Mouse (Mus musculus) heart, embryonic 13.5 days (tissue): ENCODE results near the gene Olfr860. TPM values are rescaled to one million over a fixed set of nuclear protein-coding genes. Genes with fewer than 3 reads are reported as not detected.
"Not testable (repeated sequence)": the region's sequence is repeated elsewhere in the genome, so short reads cannot be mapped to it uniquely, and the experiment has no call there.

Source experiments
- ATAC-seq: fragments of 200-750 bp; cut with Nextera tagmentation; 2 replicates; pipeline ENCODE4 v1.8.0; 2017; ENCODE audit warnings: moderate TSS enrichment; ENCODE audit not compliant: insufficient number of reproducible peaks, low FRiP score, low TSS enrichment; ENCODE audit errors: extremely low read depth
- H3K27ac ChIP-seq: fragments of 300-500 bp; sonication (generic); replicated peaks from 2 replicates; pipeline ENCODE4 v1.5.1; 2015; ENCODE audit warnings: moderate library complexity, mild to moderate bottlenecking, inconsistent platforms
- H3K27me3 ChIP-seq: fragments of 300-500 bp; sonication (generic); replicated peaks from 2 replicates; pipeline ENCODE4 v1.6.1; 2015; ENCODE audit warnings: mild to moderate bottlenecking, inconsistent platforms
- H3K36me3 ChIP-seq: fragments of 300-500 bp; sonication (generic); 2 replicates; pipeline ENCODE4 v1.6.1; 2015; ENCODE audit warnings: mild to moderate bottlenecking, inconsistent platforms
- H3K4me1 ChIP-seq: fragments of 300-500 bp; sonication (generic); 2 replicates; pipeline ENCODE4 v1.6.1; 2015; ENCODE audit warnings: inconsistent platforms
- H3K4me2 ChIP-seq: fragments of 300-500 bp; sonication (generic); 2 replicates; pipeline ENCODE4 v1.6.1; 2015; ENCODE audit warnings: inconsistent platforms, mild to moderate bottlenecking, moderate library complexity
- H3K4me3 ChIP-seq: fragments of 300-500 bp; sonication (generic); 2 replicates; pipeline ENCODE4 v1.5.1; 2015; ENCODE audit warnings: moderate library complexity, mild to moderate bottlenecking, inconsistent platforms
- H3K9ac ChIP-seq: fragments of 300-500 bp; sonication (generic); 2 replicates; pipeline ENCODE4 v1.6.1; 2015; ENCODE audit warnings: inconsistent platforms, mild to moderate bottlenecking, moderate library complexity
- H3K9me3 ChIP-seq: fragments of 300-500 bp; sonication (generic); 2 replicates; pipeline ENCODE4 v1.6.1; 2016; ENCODE audit warnings: inconsistent platforms
- WGBS: fragments of 180-500 bp; shearing (Covaris S2); methylation state at CpG from one replicate; pipeline ENCODE4 v1.1.7; 2015; ENCODE audit warnings: mixed read lengths; 5-methylcytosine and 5-hydroxymethylcytosine counted together
- polyA plus RNA-seq: library from polyadenylated mRNA; unstranded; fragments of >200 nt; fragmentation: Nextera tagmentation; extraction: Ambion mirVana; gene quantifications from 2 replicates; pipeline ENCODE4 v1.2.1, GENCODE M21; 2015

The Olfr860 gene
- polyA plus RNA-seq, result not detected in 2 replicates

GRCm38 (mm10) chr9:19849647-19850046 lies at the start of gene Olfr860:
TSS of gene Olfr860 (minus strand) at chr9:19849747.
- Histone ChIP-seq H3K4me2 (no peak within 1 kb of the TSS), H3K27me3 (no peaks in the 10 kb centered on the region), H3K9me3 (0 out of 2 replicates have a peak, but pooled peaks cover 2% of the 10 kb centered on the region), H3K27ac (no peak within 1 kb of the TSS), H3K36me3 (no peaks in the 10 kb centered on the region), H3K4me3 (no peak within 1 kb of the TSS), H3K9ac (no peak within 1 kb of the TSS), H3K4me1 (no peaks in the 10 kb centered on the region)
- 54% methylated on average over 1 of the region's 1 CpGs for WGBS
- no peak for ATAC-seq

- H3K4me1 ChIP-seq, result no peaks in the 10 kb centered on the region
- H3K9ac ChIP-seq, result no peak within 1 kb of the TSS
- no peaks in the 10 kb centered on the region for H3K36me3 ChIP-seq
- no peaks in the 10 kb centered on the region for H3K27me3 ChIP-seq
- peaks cover 22% of the 10 kb centered on the region; the same call in 1 of the 2 replicates for H3K9me3 ChIP-seq
- no peak for ATAC-seq
- H3K27ac ChIP-seq, result no peak within 1 kb of the TSS
- H3K4me3 ChIP-seq, result no peak within 1 kb of the TSS
- no peak within 1 kb of the TSS for H3K4me2 ChIP-seq
Measured at GRCm38 (mm10) chr9:19887904-19888303, 38.4 kb upstream of the Olfr860 start, which contains the start of gene Olfr862. TSS of gene Olfr862 (minus strand) at chr9:19888004.

DNA sequence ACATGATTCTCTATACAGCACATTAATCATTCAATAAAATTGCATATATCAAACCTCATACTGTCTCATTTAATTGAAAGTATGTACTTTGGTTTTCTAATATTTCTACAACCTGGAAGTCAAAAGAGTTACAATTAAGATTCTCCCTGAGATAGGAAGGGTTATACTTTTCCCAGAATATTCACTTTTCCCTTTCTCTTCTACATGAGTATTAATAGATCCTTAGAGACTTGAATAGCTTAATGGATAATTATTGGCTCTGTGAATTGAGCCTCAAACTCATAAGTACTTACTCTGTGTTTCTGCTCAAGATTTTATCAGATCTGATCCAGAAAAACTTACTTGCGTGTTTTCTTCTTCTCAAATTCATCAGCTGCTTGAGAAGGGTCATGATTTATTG lies 44.9 kb downstream of the Olfr860 start, which contains the start of gene Olfr859:
Gene Olfr859 (plus strand): TSS at position 301 of the 400 bp plus-strand sequence.
- H3K27me3 ChIP-seq, H3K27ac ChIP-seq, H3K4me2 ChIP-seq, H3K9me3 ChIP-seq, H3K4me1 ChIP-seq, H3K4me3 ChIP-seq, ATAC-seq, H3K9ac ChIP-seq, H3K36me3 ChIP-seq: not testable (repeated sequence)
- WGBS, result 70% methylated on average over 1 of the region's 1 CpGs

DNA sequence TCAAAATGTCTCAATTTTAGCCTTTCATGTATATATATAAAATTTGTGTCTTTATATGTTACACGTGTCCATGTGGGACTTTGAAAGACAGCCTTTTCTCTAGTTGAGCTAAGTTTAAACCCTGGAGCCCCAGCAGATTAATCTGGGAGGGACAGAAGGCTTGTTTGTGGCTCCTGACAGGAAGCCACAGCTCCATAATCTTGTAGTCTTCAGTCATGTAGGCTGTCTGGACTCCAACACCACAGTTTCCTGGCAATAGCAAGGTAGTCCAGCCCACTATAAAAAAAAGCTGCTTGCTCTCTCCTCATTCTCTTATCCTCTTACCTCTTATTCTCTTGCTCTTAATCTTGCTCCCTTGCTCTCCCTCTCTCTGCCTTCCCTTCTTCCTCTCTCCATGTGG lies 46.5 kb downstream of the Olfr860 start:
- H3K27ac ChIP-seq, result no peak overlapping the region
- no peaks in the 10 kb centered on the region for H3K4me1 ChIP-seq
- 67% methylated on average over 1 of the region's 1 CpGs for WGBS

More for the DNA sequence above, 46.5 kb downstream of the Olfr860 start:
- H3K9me3 ChIP-seq, result 0 out of 2 replicates have a peak, but pooled peaks cover 3% of the 10 kb centered on the region
- ATAC-seq, result no peak
- H3K4me3 ChIP-seq, result no peak overlapping the region
- no peaks in the 10 kb centered on the region for H3K27me3 ChIP-seq
- H3K4me2 ChIP-seq, result no peak overlapping the region
- no peaks in the 10 kb centered on the region for H3K36me3 ChIP-seq
- H3K9ac ChIP-seq, result no peak overlapping the region

Other genes starting within 250 kb of the Olfr860 start
- 17.9 and 18.8 TPM in 2 replicates for gene Zfp317, start 227.6 kb downstream of the Olfr860 start, polyA plus RNA-seq
- not detected in 2 replicates for gene Olfr857, start 140.3 kb downstream of the Olfr860 start, polyA plus RNA-seq
- gene Olfr58, start 69.5 kb downstream of the Olfr860 start, polyA plus RNA-seq, result not detected in 2 replicates
- gene Olfr859, start 44.8 kb downstream of the Olfr860 start, polyA plus RNA-seq, result not detected in 2 replicates
- gene Olfr862, start 38.3 kb upstream of the Olfr860 start, polyA plus RNA-seq, result not detected in 2 replicates
- 0.17 and 0.18 TPM in 2 replicates for gene Olfr77, start 67.1 kb upstream of the Olfr860 start, polyA plus RNA-seq
- not detected in 2 replicates for gene Olfr866, start 178.3 kb upstream of the Olfr860 start, polyA plus RNA-seq
- not detected in 2 replicates for gene Olfr867, start 207.8 kb upstream of the Olfr860 start, polyA plus RNA-seq
- gene Olfr868, start 248.9 kb upstream of the Olfr860 start, polyA plus RNA-seq, result not detected in 2 replicates